Mouse (Mus musculus) myocyte (in vitro differentiated cells): Measurements from ENCODE around the gene 1700080E11Rik. TPM values are rescaled to one million over a fixed set of nuclear protein-coding genes. Genes with fewer than 3 reads are reported as not detected.

Experiments used
- H3K27me3 ChIP-seq: one replicate; pipeline ENCODE4 v1.6.1; 2011; ENCODE audit not compliant: control insufficient read depth, insufficient read depth, insufficient read length
- H3K36me3 ChIP-seq: one replicate; pipeline ENCODE4 v1.6.1; 2011; ENCODE audit not compliant: control insufficient read depth, insufficient read depth
- H3K4me2 ChIP-seq: one replicate; pipeline ENCODE4 v1.6.1; 2011; ENCODE audit warnings: low read depth, control low read depth
- H3K4me3 ChIP-seq: one replicate; pipeline ENCODE4 v1.5.1; 2011; ENCODE audit warnings: mild to moderate bottlenecking, control low read depth, moderate library complexity
- H3K79me2 ChIP-seq: one replicate; pipeline ENCODE4 v1.6.1; 2011; ENCODE audit not compliant: control insufficient read depth, insufficient read depth
- H3ac ChIP-seq: one replicate; pipeline ENCODE4 v1.6.1; 2011; ENCODE audit not compliant: control insufficient read depth, insufficient read length
- CEBPB ChIP-seq: IDR thresholded peaks from 2 replicates; pipeline ENCODE4 v1.6.1; 2011; ENCODE audit warnings: mild to moderate bottlenecking, moderate library complexity; ENCODE audit not compliant: poor library complexity, insufficient read depth, severe bottlenecking
- E2F4 ChIP-seq: IDR thresholded peaks from one replicate; pipeline ENCODE4 v1.6.1; 2011; ENCODE audit warnings: mild to moderate bottlenecking, control low read depth, moderate library complexity; ENCODE audit not compliant: insufficient read depth
- MAX ChIP-seq: IDR thresholded peaks from one replicate; pipeline ENCODE4 v1.6.1; 2011; ENCODE audit warnings: low read depth, mild to moderate bottlenecking, control low read depth
- MYOD1 ChIP-seq, 3 experiments: IDR thresholded peaks; one replicate each; pipeline ENCODE4 v1.6.1; 2011; ENCODE audit warnings: control low read depth in 2 of 3, low read depth in 2 of 3, mild to moderate bottlenecking in 2 of 3, moderate library complexity in 1 of 3; ENCODE audit not compliant: insufficient read length in 2 of 3, control insufficient read depth in 1 of 3
- MYOG ChIP-seq, 3 experiments: IDR thresholded peaks; one replicate each; pipeline ENCODE4 v1.6.1; 2011; ENCODE audit warnings: control low read depth in 2 of 3, low read depth in 2 of 3, mild to moderate bottlenecking in 2 of 3; ENCODE audit not compliant: insufficient read length in 2 of 3, control insufficient read depth in 1 of 3, insufficient read depth in 1 of 3
- POLR2A ChIP-seq: IDR thresholded peaks from one replicate; pipeline ENCODE4 v1.6.1; 2011; ENCODE audit warnings: low read depth, mild to moderate bottlenecking, control low read depth, moderate library complexity; ENCODE audit not compliant: insufficient read length
- POLR2AphosphoS2 ChIP-seq: IDR thresholded peaks from one replicate; pipeline ENCODE4 v1.6.1; 2011; ENCODE audit warnings: low read depth, control low read depth; ENCODE audit not compliant: insufficient read length
- REST ChIP-seq: IDR thresholded peaks from one replicate; pipeline ENCODE4 v1.6.1; 2011; ENCODE audit warnings: mild to moderate bottlenecking, control low read depth, moderate library complexity; ENCODE audit not compliant: insufficient read depth, insufficient read length
- SRF ChIP-seq: IDR thresholded peaks from one replicate; pipeline ENCODE4 v1.6.1; 2011; ENCODE audit warnings: low read depth; ENCODE audit not compliant: control insufficient read depth, insufficient read length
- TCF12 ChIP-seq: IDR thresholded peaks from one replicate; pipeline ENCODE4 v1.6.1; 2011; ENCODE audit warnings: mild to moderate bottlenecking, control low read depth; ENCODE audit not compliant: poor library complexity, insufficient read depth, severe bottlenecking
- TCF3 ChIP-seq: IDR thresholded peaks from one replicate; pipeline ENCODE4 v1.6.1; 2011; ENCODE audit warnings: low read depth, control low read depth; ENCODE audit not compliant: insufficient read length
- USF1 ChIP-seq: IDR thresholded peaks from one replicate; pipeline ENCODE4 v1.6.1; 2011; ENCODE audit warnings: low read depth, mild to moderate bottlenecking, control low read depth, moderate library complexity
- polyA plus RNA-seq: library from polyadenylated mRNA; unstranded; fragments of >200 nt; fragmentation: generic; extraction: Trizol; gene quantifications from one replicate; pipeline ENCODE4 v1.2.1, GENCODE M21; 2012; ENCODE audit warnings: missing spikeins

Gene 1700080E11Rik
- not detected for polyA plus RNA-seq

GRCm38 (mm10) chr9:105144992-105145391, at the start of gene 1700080E11Rik:
Gene 1700080E11Rik (minus strand): TSS chr9:105145092.
- Histone ChIP-seq H3K79me2 (no peaks in the 10 kb centered on the region), H3K27me3 (no peaks in the 10 kb centered on the region), H3K36me3 (no peaks in the 10 kb centered on the region), H3ac (no peak within 1 kb of the TSS), H3K4me3 (no peak within 1 kb of the TSS), H3K4me2 (no peak within 1 kb of the TSS)
- TF ChIP-seq MYOD1 (IDR thresholded peaks at IDR 0.05; ENCODE audit: control insufficient read depth in 1 of 3, insufficient read length in 2 of 3, low read depth in 2 of 3): no peak
- TF ChIP-seq CEBPB: no peak
- TF ChIP-seq POLR2A: no peak
- TF ChIP-seq MAX: no peak
- TF ChIP-seq USF1: no peak
- no peak for TF ChIP-seq E2F4
- no peak for TF ChIP-seq SRF
- no peak for TF ChIP-seq TCF3
- no peak for TF ChIP-seq REST
- no peak for TF ChIP-seq MYOG (IDR thresholded peaks at IDR 0.05; ENCODE audit: control insufficient read depth in 1 of 3, insufficient read depth in 1 of 3, insufficient read length in 2 of 3, low read depth in 2 of 3)
- TF ChIP-seq TCF12: no peak
- TF ChIP-seq POLR2AphosphoS2: no peak

- H3K27me3 ChIP-seq: no peaks in the 10 kb centered on the region
- H3K79me2 ChIP-seq: no peaks in the 10 kb centered on the region
- no peak overlapping the region for H3K4me2 ChIP-seq
- H3K36me3 ChIP-seq: no peaks in the 10 kb centered on the region
- H3K4me3 ChIP-seq: no peak overlapping the region
- TF ChIP-seq CEBPB (no peak), MYOG (IDR thresholded peaks at IDR 0.05; ENCODE audit: control insufficient read depth in 1 of 3, insufficient read depth in 1 of 3, insufficient read length in 2 of 3, low read depth in 2 of 3) (no peak), MAX (no peak), POLR2AphosphoS2 (no peak), SRF (no peak), USF1 (no peak), TCF3 (no peak), REST (no peak), MYOD1 (IDR thresholded peaks at IDR 0.05; ENCODE audit: control insufficient read depth in 1 of 3, insufficient read length in 2 of 3, low read depth in 2 of 3) (no peak), TCF12 (no peak), POLR2A (no peak), E2F4 (no peak)
- no peak overlapping the region for H3ac ChIP-seq
Measured at GRCm38 (mm10) chr9:105186725-105187124, 41.8 kb upstream of the 1700080E11Rik start.

- Histone ChIP-seq H3K4me3 (no peak overlapping the region), H3K79me2 (no peaks in the 10 kb centered on the region), H3ac (no peak overlapping the region), H3K27me3 (no peaks in the 10 kb centered on the region), H3K36me3 (no peaks in the 10 kb centered on the region), H3K4me2 (no peak overlapping the region)
- TF ChIP-seq REST (no peak), POLR2A (no peak), SRF (no peak), MAX (no peak), E2F4 (no peak)
Measured at GRCm38 (mm10) chr9:105182392-105182791, 37.5 kb upstream of the 1700080E11Rik start.

GRCm38 (mm10) chr9:105139204-105139603, 5.7 kb downstream of the 1700080E11Rik start:
- Histone ChIP-seq H3K4me3 (no peak overlapping the region), H3K27me3 (no peaks in the 10 kb centered on the region), H3ac (no peak overlapping the region), H3K36me3 (no peaks in the 10 kb centered on the region), H3K79me2 (no peaks in the 10 kb centered on the region), H3K4me2 (no peak overlapping the region)
- TF ChIP-seq REST: no peak
- TF ChIP-seq MYOD1 (IDR thresholded peaks at IDR 0.05; ENCODE audit: control insufficient read depth in 1 of 3, insufficient read length in 2 of 3, low read depth in 2 of 3): no peak
- TF ChIP-seq USF1: no peak
- no peak for TF ChIP-seq SRF
- no peak for TF ChIP-seq E2F4
- no peak for TF ChIP-seq MYOG (IDR thresholded peaks at IDR 0.05; ENCODE audit: control insufficient read depth in 1 of 3, insufficient read depth in 1 of 3, insufficient read length in 2 of 3, low read depth in 2 of 3)
- no peak for TF ChIP-seq POLR2AphosphoS2
- TF ChIP-seq TCF12: no peak
- no peak for TF ChIP-seq POLR2A
- no peak for TF ChIP-seq TCF3
- no peak for TF ChIP-seq MAX

GRCm38 (mm10) chr9:105136404-105136803, 8.5 kb downstream of the 1700080E11Rik start:
- Histone ChIP-seq H3ac (no peak overlapping the region), H3K79me2 (no peaks in the 10 kb centered on the region), H3K36me3 (no peaks in the 10 kb centered on the region), H3K4me2 (no peak overlapping the region), H3K4me3 (no peak overlapping the region), H3K27me3 (no peaks in the 10 kb centered on the region)
- no peak for TF ChIP-seq CEBPB
- TF ChIP-seq POLR2AphosphoS2: no peak
- no peak for TF ChIP-seq TCF12
- no peak for TF ChIP-seq REST
- TF ChIP-seq MAX: no peak
- no peak for TF ChIP-seq TCF3
- TF ChIP-seq USF1: no peak
- TF ChIP-seq MYOG (IDR thresholded peaks at IDR 0.05; ENCODE audit: control insufficient read depth in 1 of 3, insufficient read depth in 1 of 3, insufficient read length in 2 of 3, low read depth in 2 of 3): no peak
- no peak for TF ChIP-seq POLR2A
- TF ChIP-seq SRF: no peak
- no peak for TF ChIP-seq MYOD1 (IDR thresholded peaks at IDR 0.05; ENCODE audit: control insufficient read depth in 1 of 3, insufficient read length in 2 of 3, low read depth in 2 of 3)
- TF ChIP-seq E2F4: no peak
